Mouse (Mus musculus): ENCODE results near the gene Gpr61. TPM values are rescaled to one million over a fixed set of nuclear protein-coding genes. Genes with fewer than 3 reads are reported as not detected.

Gene Gpr61
- polyA plus RNA-seq, 1 experiment, result 0.05 TPM

DNA sequence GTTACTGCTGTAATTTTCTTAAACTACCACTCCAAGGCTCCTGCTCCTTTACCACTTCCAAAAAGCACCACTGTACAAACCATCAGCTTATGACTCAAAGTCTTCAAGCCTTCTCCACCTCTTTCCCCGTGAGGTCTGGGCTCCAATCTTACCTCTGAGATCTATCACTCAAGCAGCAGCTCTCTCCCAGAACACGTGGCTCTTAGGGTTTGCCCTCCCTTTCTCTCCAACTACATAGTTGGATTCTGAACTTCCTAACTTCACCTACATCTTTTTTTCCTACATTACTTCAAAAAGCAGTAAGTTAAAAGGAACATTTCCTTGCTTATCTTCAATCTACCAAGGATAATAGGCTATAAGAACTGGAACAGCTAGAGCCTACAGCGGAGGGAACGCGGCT is 26.2 kb downstream of the Gpr61 start:
- Histone ChIP-seq H3K27me3 (ENCODE audit: control insufficient read depth, insufficient read depth, low read length) (no peaks in the 10 kb centered on the region), H3K36me3 (ENCODE audit: control insufficient read depth, insufficient read depth, low read length) (no peaks in the 10 kb centered on the region), H3K27ac (ENCODE audit: insufficient read depth, low read depth, low read length) (peak overlapping the region; percentile 58; the same call in 1 of the 2 replicates), H3K4me3 (ENCODE audit: low read depth, low read length) (no peak overlapping the region), H3K4me1 (ENCODE audit: control insufficient read depth, insufficient read depth, insufficient read length, low read length) (peaks cover 38% of the 10 kb centered on the region; the same call in 1 of the 2 replicates)
- TF ChIP-seq POLR2A (IDR thresholded peaks at IDR 0.05; ENCODE audit: low read depth, low read length) (no peak), CTCF (IDR thresholded peaks at IDR 0.05; ENCODE audit: extremely low read depth, insufficient read length, insufficient replicate concordance, low read depth, low read length) (no peak)
- 79% methylated on average over 5 of the region's 5 CpGs for WGBS

DNA sequence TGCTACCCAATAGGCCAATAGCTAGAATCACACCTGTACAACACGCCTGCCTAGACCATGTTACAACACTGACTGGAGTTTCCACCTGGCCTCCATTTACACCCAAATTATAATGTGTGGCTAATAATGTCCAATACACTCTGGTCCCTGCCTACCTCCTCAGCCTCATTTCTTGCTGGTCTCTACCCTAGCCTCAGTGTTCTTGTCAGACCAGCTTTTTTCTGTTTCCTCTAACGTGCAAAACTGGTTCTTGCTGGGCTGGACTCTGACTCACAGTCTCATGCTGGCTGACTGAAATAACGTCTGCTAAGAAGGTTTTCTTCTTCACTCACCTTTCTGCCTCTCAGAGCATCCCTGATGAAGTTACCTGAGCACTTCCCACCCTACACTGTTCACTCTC is 28.4 kb downstream of the Gpr61 start:
- no peak overlapping the region for H3K4me3 ChIP-seq (ENCODE audit: low read depth, low read length)
- WGBS, result 48% methylated on average over 3 of the region's 3 CpGs
- no peak for TF ChIP-seq CTCF (IDR thresholded peaks at IDR 0.05; ENCODE audit: extremely low read depth, insufficient read length, insufficient replicate concordance, low read depth, low read length)
- no peak for TF ChIP-seq POLR2A (IDR thresholded peaks at IDR 0.05; ENCODE audit: low read depth, low read length)
- H3K4me1 ChIP-seq (ENCODE audit: control insufficient read depth, insufficient read depth, insufficient read length, low read length), result peaks cover 32% of the 10 kb centered on the region; the same call in 1 of the 2 replicates
- no peaks in the 10 kb centered on the region for H3K27me3 ChIP-seq (ENCODE audit: control insufficient read depth, insufficient read depth, low read length)
- peak overlapping the region; percentile 42 for H3K27ac ChIP-seq (ENCODE audit: insufficient read depth, low read depth, low read length)
- peaks cover 13% of the 10 kb centered on the region for H3K36me3 ChIP-seq (ENCODE audit: control insufficient read depth, insufficient read depth, low read length)

DNA sequence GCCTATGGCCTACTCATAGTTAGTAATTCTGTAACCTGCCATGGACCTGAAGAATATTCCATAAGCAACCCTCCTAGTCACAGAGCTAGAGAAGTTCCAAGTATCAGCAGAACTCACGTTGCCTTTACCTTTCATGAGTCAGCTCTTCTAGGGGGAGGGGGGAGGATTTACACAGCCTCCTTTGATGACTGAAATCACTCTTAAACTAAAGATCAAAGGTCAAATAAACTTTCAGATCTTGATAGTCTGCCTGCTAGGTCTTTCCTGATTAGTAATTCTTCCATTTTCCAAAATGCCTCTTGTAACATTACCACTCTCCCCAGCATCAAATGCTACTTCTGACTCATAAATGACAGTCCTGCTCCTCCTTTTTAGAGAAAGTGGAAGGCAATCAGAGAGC is 30.6 kb downstream of the Gpr61 start:
- no peak for TF ChIP-seq CTCF (IDR thresholded peaks at IDR 0.05; ENCODE audit: extremely low read depth, insufficient read length, insufficient replicate concordance, low read depth, low read length)
- TF ChIP-seq POLR2A (IDR thresholded peaks at IDR 0.05; ENCODE audit: low read depth, low read length), result no peak
- Histone ChIP-seq H3K27me3 (ENCODE audit: control insufficient read depth, insufficient read depth, low read length) (no peaks in the 10 kb centered on the region), H3K36me3 (ENCODE audit: control insufficient read depth, insufficient read depth, low read length) (peaks cover 23% of the 10 kb centered on the region), H3K4me3 (ENCODE audit: low read depth, low read length) (no peak overlapping the region), H3K27ac (ENCODE audit: insufficient read depth, low read depth, low read length) (no peak overlapping the region; the same call in 1 of the 2 replicates), H3K4me1 (ENCODE audit: control insufficient read depth, insufficient read depth, insufficient read length, low read length) (peaks cover 20% of the 10 kb centered on the region; the same call in 1 of the 2 replicates)
- 13% methylated on average over 1 of the region's 1 CpGs for WGBS

DNA sequence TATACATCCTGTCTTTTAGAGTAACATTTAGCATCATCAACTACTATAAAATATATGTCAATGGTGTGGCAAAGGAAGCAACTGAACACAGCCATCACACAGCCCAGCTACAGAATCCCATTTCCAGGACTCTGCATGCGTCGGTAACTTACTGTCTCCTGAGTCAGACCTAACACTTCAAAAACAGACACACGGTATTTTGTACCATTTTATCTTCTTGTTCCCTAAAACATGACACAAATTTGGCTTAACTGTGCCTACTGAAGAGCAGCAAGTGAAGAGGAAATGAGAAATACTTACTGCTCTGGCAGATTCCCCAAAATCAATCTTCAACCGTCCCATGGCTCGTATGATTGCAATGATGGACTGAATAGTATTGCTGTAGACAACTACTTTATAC is 31.4 kb downstream of the Gpr61 start:
- peak overlapping the region; percentile 6; the same call in 1 of the 2 replicates for H3K27ac ChIP-seq (ENCODE audit: insufficient read depth, low read depth, low read length)
- no peak overlapping the region for H3K4me3 ChIP-seq (ENCODE audit: low read depth, low read length)

DNA sequence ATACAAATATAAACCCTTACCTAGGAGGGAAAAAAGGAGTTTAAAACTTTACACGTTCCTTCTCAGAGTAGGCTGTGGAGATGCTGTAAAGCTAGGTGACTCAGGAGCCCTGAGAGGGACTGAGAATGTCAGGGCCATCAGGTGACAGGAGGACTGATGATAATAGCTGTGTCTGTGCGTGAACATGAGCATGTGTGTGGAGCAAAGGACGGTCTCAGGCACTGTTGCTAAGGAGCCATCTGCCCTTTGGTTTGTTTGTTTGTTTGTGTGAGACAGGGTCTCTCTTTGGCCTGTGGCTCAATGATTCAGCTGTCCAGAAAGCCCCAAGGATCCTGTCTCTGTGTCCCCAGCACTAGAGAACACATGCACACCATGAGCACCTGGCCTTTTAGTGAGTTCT is 33.6 kb downstream of the Gpr61 start:
- WGBS, result 81% methylated on average over 3 of the region's 3 CpGs
- H3K4me1 ChIP-seq (ENCODE audit: control insufficient read depth, insufficient read depth, insufficient read length, low read length), result peaks cover 7% of the 10 kb centered on the region; the same call in 1 of the 2 replicates
- H3K27me3 ChIP-seq (ENCODE audit: control insufficient read depth, insufficient read depth, low read length), result no peaks in the 10 kb centered on the region
- H3K36me3 ChIP-seq (ENCODE audit: control insufficient read depth, insufficient read depth, low read length), result peaks cover 41% of the 10 kb centered on the region
- no peak overlapping the region for H3K27ac ChIP-seq (ENCODE audit: insufficient read depth, low read depth, low read length)
- TF ChIP-seq CTCF (IDR thresholded peaks at IDR 0.05; ENCODE audit: extremely low read depth, insufficient read length, insufficient replicate concordance, low read depth, low read length) (no peak), POLR2A (IDR thresholded peaks at IDR 0.05; ENCODE audit: low read depth, low read length) (no peak)
- no peak overlapping the region for H3K4me3 ChIP-seq (ENCODE audit: low read depth, low read length)

More for the DNA sequence above, 31.4 kb downstream of the Gpr61 start:
- TF ChIP-seq CTCF (IDR thresholded peaks at IDR 0.05; ENCODE audit: extremely low read depth, insufficient read length, insufficient replicate concordance, low read depth, low read length) (no peak), POLR2A (IDR thresholded peaks at IDR 0.05; ENCODE audit: low read depth, low read length) (no peak)
- Histone ChIP-seq H3K36me3 (ENCODE audit: control insufficient read depth, insufficient read depth, low read length) (peaks cover 27% of the 10 kb centered on the region), H3K27me3 (ENCODE audit: control insufficient read depth, insufficient read depth, low read length) (no peaks in the 10 kb centered on the region), H3K4me1 (ENCODE audit: control insufficient read depth, insufficient read depth, insufficient read length, low read length) (peaks cover 14% of the 10 kb centered on the region; the same call in 1 of the 2 replicates)
- WGBS, result 77% methylated on average over 5 of the region's 5 CpGs

DNA sequence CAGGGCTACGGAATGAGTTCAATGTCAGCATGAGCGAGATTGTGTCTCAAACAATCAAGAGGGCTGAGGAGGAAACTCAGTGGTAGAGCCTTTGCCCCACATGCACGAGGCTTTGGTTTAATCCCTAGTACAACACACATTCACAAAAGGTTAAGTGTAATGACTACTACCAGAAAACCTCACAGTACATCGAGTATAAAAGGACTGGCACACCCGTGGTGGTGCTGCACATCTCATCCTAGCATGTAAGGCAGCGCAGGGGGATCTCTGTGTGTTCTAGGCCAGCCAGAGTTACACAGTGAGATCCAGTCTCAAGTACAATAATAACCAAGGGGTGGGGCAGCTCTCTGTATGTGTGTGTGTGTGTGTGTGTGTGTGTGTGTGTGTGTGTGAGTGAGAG is 37.2 kb downstream of the Gpr61 start:
- Histone ChIP-seq H3K36me3 (ENCODE audit: control insufficient read depth, insufficient read depth, low read length) (peaks cover 48% of the 10 kb centered on the region), H3K27ac (ENCODE audit: insufficient read depth, low read depth, low read length) (no peak overlapping the region), H3K4me1 (ENCODE audit: control insufficient read depth, insufficient read depth, insufficient read length, low read length) (peaks cover 3% of the 10 kb centered on the region), H3K4me3 (ENCODE audit: low read depth, low read length) (no peak overlapping the region), H3K27me3 (ENCODE audit: control insufficient read depth, insufficient read depth, low read length) (no peaks in the 10 kb centered on the region)
- TF ChIP-seq POLR2A (IDR thresholded peaks at IDR 0.05; ENCODE audit: low read depth, low read length) (no peak), CTCF (IDR thresholded peaks at IDR 0.05; ENCODE audit: extremely low read depth, insufficient read length, insufficient replicate concordance, low read depth, low read length) (no peak)
- 82% methylated on average over 6 of the region's 6 CpGs for WGBS

DNA sequence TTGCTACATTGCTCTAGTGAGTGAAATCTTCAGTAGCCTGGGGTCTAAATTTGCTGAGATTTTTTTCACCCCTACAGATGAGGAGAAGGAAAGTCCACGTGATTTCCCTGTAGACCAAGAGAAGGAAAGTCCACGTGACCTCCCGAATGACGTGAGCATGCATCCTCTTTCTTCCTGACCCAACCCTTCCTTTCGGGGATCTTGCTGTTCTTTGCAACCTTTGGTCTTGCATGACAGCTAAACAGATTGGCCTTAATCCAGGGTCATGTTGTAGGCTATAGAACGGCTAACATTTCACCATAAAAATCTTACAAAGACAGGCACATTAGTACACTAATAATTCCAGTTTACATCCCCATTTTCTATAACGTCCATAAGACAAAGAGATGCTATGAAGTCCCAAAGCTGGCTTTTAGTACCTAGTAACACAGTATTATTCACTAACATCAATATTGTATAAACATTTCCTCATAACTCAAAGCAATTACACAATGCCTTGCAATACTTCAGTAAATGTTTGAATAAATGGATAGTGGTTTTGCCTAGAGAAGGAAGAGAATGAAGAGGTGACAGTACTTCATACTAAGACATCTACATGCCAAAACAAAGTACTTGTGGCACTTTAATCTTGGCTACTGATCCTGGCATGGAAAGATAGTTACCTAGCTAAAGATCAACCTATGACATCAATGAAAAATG is 40.9 kb downstream of the Gpr61 start:
- peaks cover 10% of the 10 kb centered on the region for H3K4me1 ChIP-seq (ENCODE audit: control insufficient read depth, insufficient read depth, insufficient read length, low read length)
- WGBS, result 32% methylated on average over 7 of the region's 7 CpGs
- TF ChIP-seq POLR2A (IDR thresholded peaks at IDR 0.05; ENCODE audit: low read depth, low read length) (no peak), CTCF (IDR thresholded peaks at IDR 0.05; ENCODE audit: extremely low read depth, insufficient read length, insufficient replicate concordance, low read depth, low read length) (no peak)
- peaks cover 56% of the 10 kb centered on the region for H3K36me3 ChIP-seq (ENCODE audit: control insufficient read depth, insufficient read depth, low read length)
- no peak overlapping the region for H3K4me3 ChIP-seq (ENCODE audit: low read depth, low read length)
- no peaks in the 10 kb centered on the region for H3K27me3 ChIP-seq (ENCODE audit: control insufficient read depth, insufficient read depth, low read length)
- H3K27ac ChIP-seq (ENCODE audit: insufficient read depth, low read depth, low read length), result no peak overlapping the region

All from small intestine, adult 2 months (tissue).